Mouse (Mus musculus): ENCODE data around the gene Cox7a1.
"Not testable (repeated sequence)": the region's sequence is repeated elsewhere in the genome, so short reads cannot be mapped to it uniquely, and the experiment has no call there.

Gene Cox7a1

GRCm38 (mm10) chr7:30193013-30193412 lies 9.1 kb downstream of the Cox7a1 start:
- DNase-seq (ENCODE audit: low spot score in 2 of 2): no peak

GRCm38 (mm10) chr7:30193581-30194100 lies 9.7 kb downstream of the Cox7a1 start:
- peak; percentile 73 to 74 for DNase-seq (ENCODE audit: low spot score in 2 of 2)

DNA sequence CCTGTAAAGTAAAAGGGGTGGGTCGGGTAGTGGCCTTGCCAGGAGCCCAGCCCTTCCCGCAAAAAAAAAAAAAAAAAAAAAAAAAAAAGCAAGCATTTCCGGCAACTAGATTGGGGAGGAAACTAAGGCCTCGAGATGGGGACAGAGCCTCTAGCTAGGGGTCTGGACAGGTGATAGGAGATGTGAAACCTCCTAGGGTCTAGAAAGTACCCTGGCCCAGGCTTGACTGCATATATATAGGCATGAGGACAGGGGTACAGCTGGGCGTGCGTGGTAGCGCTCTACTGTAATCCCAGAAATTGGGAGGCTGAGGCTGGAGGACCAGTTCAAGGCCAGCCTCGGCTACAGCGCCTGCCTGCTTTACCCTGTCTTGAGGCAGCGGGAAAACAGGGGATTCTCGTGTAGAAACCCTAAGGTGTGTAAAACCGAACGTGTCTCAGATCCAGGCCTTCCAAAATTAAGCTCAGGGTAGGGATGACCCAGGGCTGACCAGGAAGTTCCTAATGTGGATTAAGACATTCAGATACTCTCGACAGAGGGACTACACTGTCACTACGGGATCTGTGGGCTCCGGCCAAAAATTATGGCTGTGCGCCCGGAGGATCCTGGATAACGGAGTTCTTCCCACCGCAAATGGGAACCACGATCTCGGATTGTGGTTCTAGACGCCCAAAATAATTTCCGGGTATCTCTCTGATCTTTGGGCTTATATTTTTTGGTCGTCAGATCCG lies 10.3 kb downstream of the Cox7a1 start:
- DNase-seq (ENCODE audit: low spot score in 2 of 2): no peak

DNA sequence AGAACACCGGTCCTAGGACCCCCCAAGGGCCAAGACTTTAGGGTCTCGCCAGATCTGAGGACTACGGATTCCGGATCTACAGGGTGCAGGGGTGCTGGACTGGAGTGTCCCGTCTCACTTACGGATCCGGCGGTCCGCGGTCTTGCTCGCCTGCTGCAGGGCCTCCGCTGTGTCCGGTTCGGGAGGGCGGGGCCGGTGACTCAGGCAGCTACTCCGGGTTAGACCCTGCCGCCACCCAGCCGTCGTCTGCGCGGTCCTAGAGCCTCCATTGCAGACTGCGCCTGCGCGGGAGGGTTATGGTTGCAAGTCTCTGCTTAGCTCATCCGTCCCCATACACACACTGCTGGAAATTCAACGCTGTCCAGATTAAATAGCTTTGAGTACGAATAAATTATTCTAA lies 10.9 kb downstream of the Cox7a1 start:
- peak; percentile 89 to 93 for DNase-seq (ENCODE audit: low spot score in 2 of 2)

DNA sequence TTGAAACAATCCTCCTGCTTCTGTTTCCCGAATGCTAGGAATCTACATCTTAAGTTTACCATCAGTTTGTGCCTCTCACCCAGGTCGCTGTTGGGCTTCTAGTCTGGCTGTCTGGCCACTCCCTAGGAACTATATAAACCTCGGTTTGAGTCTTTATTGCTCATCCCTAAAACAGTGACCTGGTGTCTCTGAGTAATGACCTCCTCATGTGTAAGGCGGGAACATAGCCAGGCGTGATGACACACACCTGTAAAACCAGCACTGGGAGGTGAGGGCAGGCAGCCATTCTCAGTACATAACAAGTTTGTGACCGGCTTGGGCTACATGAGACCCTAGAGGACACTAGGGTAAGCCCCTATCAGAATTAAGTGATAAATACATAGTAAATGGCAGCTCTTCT lies 11.5 kb downstream of the Cox7a1 start:
- no peak for DNase-seq (ENCODE audit: low spot score in 2 of 2)

DNA sequence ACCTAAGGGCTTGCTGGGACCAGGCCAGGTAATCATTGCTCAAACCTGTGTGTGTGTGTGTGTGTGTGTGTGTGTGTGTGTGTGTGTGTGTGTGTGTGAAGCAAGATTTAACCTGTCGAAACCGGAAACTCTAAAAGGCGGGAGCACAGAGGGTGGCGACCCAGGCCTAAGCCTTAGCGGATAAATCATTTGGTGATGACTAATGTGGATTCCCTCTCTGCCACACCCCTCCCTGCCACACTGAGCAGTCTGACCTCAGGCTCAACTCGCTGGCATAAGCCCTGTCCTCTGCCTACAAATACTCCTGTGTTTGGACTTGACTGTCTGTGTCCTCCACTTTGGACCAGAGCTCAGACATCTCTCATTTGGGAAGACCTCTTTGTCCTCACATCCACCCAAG lies 12.2 kb downstream of the Cox7a1 start:
- no peak for DNase-seq (ENCODE audit: low spot score in 2 of 2)

DNA sequence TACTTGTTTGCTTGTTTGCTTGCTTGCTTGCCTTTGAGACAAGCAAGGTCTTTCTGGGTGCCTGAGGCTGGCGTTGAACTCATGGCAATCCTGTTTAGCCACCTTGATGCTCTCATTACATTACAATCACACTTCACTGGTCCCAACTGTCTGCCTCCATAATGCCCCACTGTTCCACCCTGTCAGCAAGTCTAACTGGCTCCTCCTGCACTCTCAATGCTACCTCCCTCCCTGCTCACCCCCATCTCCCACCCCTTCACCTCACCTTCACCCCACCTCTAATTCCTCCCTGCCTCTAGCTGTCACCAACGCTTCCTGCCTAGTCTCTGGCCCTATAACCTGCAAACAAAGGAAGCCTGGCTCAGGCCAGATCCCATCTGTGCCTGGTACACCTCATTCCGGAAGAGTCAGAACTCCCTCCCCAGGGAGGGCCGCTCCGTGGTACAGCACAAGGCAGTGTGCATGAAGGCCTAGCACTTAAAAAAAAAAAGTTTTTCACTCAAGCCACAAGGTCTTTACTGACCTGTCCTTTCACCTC lies 13.7 kb downstream of the Cox7a1 start:
- DNase-seq (ENCODE audit: low spot score in 2 of 2): no peak

GRCm38 (mm10) chr7:30198481-30198971 lies 14.6 kb downstream of the Cox7a1 start, which contains the start of gene Capns1:
Gene Capns1, minus strand, starts transcription at chr7:30198811.
- peak in 1 of 2 experiments; percentile 52 for DNase-seq (ENCODE audit: low spot score in 2 of 2)

DNA sequence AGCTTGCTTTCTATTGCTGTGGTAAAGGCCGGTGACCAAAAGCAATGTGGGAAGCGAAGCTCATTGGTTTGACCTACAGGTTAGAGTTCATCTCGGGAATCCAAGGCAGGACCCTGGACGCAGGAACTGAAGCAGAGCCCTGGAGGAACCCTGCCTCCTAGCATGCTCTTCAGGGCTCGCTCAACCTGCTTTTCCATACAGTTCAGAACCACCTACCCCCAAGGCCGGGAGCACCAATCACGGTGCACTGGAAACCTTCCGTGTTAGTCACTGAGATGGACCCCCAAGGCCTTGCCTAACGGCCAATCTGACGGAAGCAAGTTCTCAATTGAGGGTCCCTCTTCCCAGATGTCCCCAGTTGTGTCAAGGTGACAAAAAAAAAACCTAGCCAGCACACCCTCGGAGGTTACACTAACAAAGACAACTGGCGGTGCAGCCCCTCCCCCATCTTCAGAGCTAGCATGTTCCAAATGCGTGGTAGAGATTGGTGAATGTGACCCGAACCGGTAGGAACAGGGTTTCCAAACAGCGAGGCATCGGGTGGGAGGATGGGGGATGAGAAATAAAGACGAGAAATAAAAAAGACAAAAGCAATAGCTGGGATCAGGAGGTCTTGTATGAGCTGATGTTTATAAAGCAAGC lies 15.7 kb downstream of the Cox7a1 start:
- DNase-seq (ENCODE audit: low spot score in 2 of 2): no peak

- no peak for DNase-seq (ENCODE audit: low spot score in 2 of 2)
Measured at GRCm38 (mm10) chr7:30200200-30200599, 16.3 kb downstream of the Cox7a1 start.

DNA sequence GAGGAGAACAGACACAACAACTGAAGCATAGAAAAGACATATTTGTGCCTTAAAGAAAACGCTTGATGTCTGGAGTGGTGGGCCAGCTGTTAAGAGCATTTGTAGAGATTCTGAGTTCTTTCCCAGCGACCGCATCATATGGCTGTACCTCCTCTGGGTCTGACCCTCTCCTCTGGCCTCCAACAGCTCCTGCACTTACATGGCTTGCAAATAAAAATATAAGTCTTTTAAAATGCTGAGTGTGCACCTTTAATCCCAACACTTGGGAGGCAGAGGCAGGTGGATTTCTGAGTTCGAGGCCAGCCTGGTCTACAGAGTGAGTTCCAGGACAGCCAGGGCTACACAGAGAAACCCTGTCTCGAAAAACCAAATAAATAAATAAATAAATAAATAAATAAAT lies 16.7 kb downstream of the Cox7a1 start:
- DNase-seq (ENCODE audit: low spot score in 2 of 2): not testable (repeated sequence)

GRCm38 (mm10) chr7:30202895-30203690 lies 19.1 kb downstream of the Cox7a1 start:
- DNase-seq (ENCODE audit: low spot score in 2 of 2): no peak

DNA sequence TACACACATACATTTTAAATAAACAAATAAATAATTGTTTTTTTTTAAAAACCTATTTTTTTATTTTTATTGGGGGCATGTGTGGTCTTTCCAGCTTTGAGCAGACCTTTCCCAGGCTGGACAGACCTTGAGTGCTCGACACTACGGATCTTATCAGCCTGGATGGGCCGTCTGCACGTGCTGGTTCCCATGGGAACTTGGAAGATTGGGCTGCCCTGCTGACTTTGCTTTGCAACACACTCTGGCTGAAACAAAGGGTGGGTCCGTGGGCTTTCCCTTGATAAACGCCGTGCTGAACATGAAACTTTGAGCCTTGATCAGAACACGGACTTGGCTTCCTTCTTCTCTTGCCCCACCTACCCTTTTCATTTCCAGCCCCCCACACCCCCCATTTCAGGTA lies 20.4 kb downstream of the Cox7a1 start:
- no peak for DNase-seq (ENCODE audit: low spot score in 2 of 2)

- DNase-seq (ENCODE audit: low spot score in 2 of 2): peak in 1 of 2 experiments; percentile 58
Measured at GRCm38 (mm10) chr7:30205383-30205782, 21.4 kb downstream of the Cox7a1 start.

- not testable (repeated sequence) for DNase-seq (ENCODE audit: low spot score in 2 of 2)
Measured at GRCm38 (mm10) chr7:30206364-30206763, 22.4 kb downstream of the Cox7a1 start.

DNA sequence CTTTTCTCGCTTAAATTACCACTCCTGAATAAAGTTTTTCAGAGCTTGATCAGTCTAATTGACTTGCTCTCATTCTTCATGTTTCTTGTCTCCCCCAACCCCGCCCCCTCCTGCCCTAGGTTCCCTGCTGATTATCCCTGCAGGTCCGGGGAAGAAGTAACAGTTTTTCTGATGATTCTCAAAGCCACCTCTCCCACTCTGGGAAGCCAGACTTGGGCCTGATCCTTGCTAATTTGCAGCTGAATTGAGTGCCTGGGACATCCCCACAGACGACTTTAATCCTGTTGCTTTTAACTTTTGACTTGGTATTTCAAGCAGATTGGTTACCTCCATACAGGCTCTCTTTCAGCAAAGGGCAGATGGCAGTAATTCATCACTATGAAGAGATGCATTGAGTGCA lies 27.1 kb downstream of the Cox7a1 start:
- DNase-seq (ENCODE audit: low spot score in 2 of 2): no peak

DNA sequence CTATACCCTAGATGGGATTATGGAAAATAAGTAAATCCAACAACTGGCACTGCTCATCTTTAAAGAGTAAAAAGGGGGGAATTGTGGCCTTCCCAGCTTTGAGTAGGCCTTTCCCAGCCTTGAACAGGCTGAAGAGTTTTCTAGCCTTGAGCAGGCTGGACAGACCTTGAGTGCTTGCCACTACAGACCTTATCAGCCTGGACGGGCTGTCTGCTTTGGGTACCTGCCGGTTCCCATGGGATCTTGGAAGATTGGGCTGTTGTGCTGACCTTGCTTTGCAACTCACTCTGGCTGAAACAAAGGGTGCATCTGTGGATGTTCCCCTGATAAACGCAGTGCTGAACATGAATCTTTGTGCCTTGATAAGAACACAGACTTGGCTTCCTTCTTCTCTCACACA lies 29.9 kb downstream of the Cox7a1 start:
- DNase-seq (ENCODE audit: low spot score in 2 of 2): no peak

DNA sequence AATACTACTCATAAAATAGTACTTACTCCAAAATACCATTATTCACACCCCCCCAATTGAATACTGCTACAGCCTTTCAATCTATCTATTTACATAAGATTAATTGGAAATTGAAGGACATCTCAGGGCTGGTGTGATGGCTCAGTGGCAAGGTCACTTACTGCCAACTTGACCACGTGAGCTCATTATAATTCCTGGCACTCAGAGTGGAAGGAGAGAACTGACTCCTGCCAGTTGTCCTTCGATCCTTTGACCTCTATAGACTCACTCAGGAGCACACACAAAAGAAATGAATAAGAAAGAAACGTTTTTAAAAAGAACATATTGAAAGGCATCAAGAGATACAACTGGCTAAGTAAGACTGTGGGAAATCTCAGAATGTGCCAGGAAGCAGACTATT lies 31.9 kb downstream of the Cox7a1 start:
- DNase-seq (ENCODE audit: low spot score in 2 of 2): no peak

- DNase-seq (ENCODE audit: low spot score in 2 of 2): peak in 1 of 2 experiments; percentile 63
Measured at GRCm38 (mm10) chr7:30216723-30217151, 32.8 kb downstream of the Cox7a1 start.

DNA sequence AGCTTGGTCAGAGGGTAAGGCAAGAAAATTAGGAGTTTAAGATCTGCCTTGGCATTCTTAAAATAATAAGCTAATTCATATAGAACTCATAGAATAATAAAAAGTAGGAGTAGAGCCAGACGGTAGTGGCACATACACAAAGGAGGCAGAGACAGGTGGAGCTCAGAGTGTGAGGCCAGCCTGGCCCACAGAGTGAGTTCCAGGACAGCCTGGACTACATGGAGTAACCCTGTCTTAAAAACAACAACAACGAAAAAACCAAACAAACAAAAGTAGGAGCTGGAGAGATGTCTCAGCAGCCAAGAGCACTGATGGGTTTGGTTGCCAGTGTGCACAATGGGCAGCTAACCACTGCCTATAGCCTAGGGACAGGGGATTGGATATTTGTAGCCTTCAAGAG lies 33.3 kb downstream of the Cox7a1 start:
- no peak for DNase-seq (ENCODE audit: low spot score in 2 of 2)

DNA sequence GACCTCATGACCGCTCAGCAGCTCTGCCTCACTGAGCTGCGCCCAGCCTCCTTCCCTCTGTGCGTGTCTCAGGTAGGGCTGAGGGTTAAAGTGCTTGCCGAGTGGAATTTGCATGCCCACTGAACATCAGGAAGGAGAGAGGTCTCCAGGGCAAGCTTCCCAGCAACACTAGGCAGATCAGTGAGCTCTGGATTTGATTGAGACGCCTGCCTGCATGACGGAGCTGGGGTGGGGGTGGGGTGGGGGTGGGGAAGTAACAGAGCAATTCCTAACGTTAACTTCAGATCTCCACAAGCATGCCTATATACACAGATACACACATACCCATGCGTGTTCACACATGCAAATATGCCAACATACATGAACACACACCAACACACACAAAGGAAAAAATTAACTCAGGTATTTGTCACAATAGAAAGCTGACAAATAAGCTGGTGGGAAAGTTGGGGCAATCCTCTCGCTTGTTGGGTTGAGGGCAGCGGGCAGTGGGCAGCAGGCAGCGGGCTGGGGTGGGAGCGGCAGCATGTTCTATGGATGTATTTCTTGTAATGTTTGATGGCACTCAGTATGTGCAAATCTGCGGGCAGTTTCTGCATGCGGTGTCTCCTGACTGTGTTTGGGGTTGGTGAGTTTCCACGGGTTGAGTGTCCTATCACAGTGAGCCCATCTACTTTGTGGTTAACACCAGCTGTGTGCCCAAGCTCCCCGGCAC lies 35.5 kb downstream of the Cox7a1 start:
- no peak for DNase-seq (ENCODE audit: low spot score in 2 of 2)

Measured in spleen, postnatal 14 days (tissue).